Mouse (Mus musculus) liver, embryonic 14.5 days (tissue): ENCODE results near the gene Pdp2.

Experiments used
- CTCF ChIP-seq: IDR thresholded peaks from 2 replicates; pipeline ENCODE4 v1.5.1; 2016; ENCODE audit warnings: antibody characterized with exemption, low read depth, control low read depth
- EP300 ChIP-seq: IDR thresholded peaks from 2 replicates; pipeline ENCODE4 v1.6.1; 2016; ENCODE audit warnings: antibody characterized with exemption, low read depth

- TF ChIP-seq CTCF (no peak), EP300 (no peak)
Observed at GRCm38 (mm10) chr8:104590284-104590683, 967 bp upstream of the Pdp2 start.
